Mouse (Mus musculus): ENCODE measurements around the gene Cstf2.

Cstf2 gene

GRCm38 (mm10) chrX:134058987-134059712, at the start of gene Cstf2:
Gene Cstf2, plus strand, starts transcription at chrX:134059187.
- peak; percentile 93 for DNase-seq (ENCODE audit: low read depth, low spot score)

- DNase-seq (ENCODE audit: low read depth, low spot score) = peak; percentile 57
Measured at GRCm38 (mm10) chrX:134019005-134019404, 40.0 kb upstream of the Cstf2 start.

- DNase-seq (ENCODE audit: low read depth, low spot score) = no peak
Measured at GRCm38 (mm10) chrX:134020664-134021063, 38.3 kb upstream of the Cstf2 start.

- DNase-seq (ENCODE audit: low read depth, low spot score) = no peak
Measured at GRCm38 (mm10) chrX:134048994-134049393, 10.0 kb upstream of the Cstf2 start.

GRCm38 (mm10) chrX:134056897-134057296, 2.1 kb upstream of the Cstf2 start:
- DNase-seq (ENCODE audit: low read depth, low spot score) = no peak

- DNase-seq (ENCODE audit: low read depth, low spot score) = peak; percentile 4
Measured at GRCm38 (mm10) chrX:134058040-134058875, 729 bp upstream of the Cstf2 start.

- DNase-seq (ENCODE audit: low read depth, low spot score) = peak; percentile 30
Measured at GRCm38 (mm10) chrX:134059764-134060163, 777 bp downstream of the Cstf2 start.

- DNase-seq (ENCODE audit: low read depth, low spot score) = no peak
Measured at GRCm38 (mm10) chrX:134085453-134085852, 26.5 kb downstream of the Cstf2 start.

GRCm38 (mm10) chrX:134102641-134103040, 43.7 kb downstream of the Cstf2 start:
- DNase-seq (ENCODE audit: low read depth, low spot score) = no peak

GRCm38 (mm10) chrX:134111767-134112166, 52.8 kb downstream of the Cstf2 start:
- no peak for DNase-seq (ENCODE audit: low read depth, low spot score)

- no peak for DNase-seq (ENCODE audit: low read depth, low spot score)
Measured at GRCm38 (mm10) chrX:134116417-134116816, 57.4 kb downstream of the Cstf2 start.

- no peak for DNase-seq (ENCODE audit: low read depth, low spot score)
Measured at GRCm38 (mm10) chrX:134128549-134128948, 69.6 kb downstream of the Cstf2 start.

GRCm38 (mm10) chrX:134132295-134132694, 73.3 kb downstream of the Cstf2 start:
- peak; percentile 26 for DNase-seq (ENCODE audit: low read depth, low spot score)

- peak; percentile 16 for DNase-seq (ENCODE audit: low read depth, low spot score)
Measured at GRCm38 (mm10) chrX:134133821-134134220, 74.8 kb downstream of the Cstf2 start.
